Mouse (Mus musculus) macrophage (primary cell): ENCODE results near the gene Scimp. TPM values are rescaled to one million over a fixed set of nuclear protein-coding genes. Genes with fewer than 3 reads are reported as not detected.
A peak's percentile ranks its signal among the peaks of the same experiment; 100 is the strongest.

Source experiments
- H3K27ac ChIP-seq: fragments of 350-480 bp; formaldehyde crosslinking; 2 replicates; pipeline ENCODE4 v1.9.0; 2021
- H3K36me3 ChIP-seq: fragments of 350-480 bp; formaldehyde crosslinking; 2 replicates; pipeline ENCODE4 v1.9.0; 2021; ENCODE audit errors: inconsistent target
- H3K4me3 ChIP-seq: fragments of 350-480 bp; formaldehyde crosslinking; 2 replicates; pipeline ENCODE4 v1.9.0; 2021; ENCODE audit errors: inconsistent target
- H3K79me2 ChIP-seq: fragments of 350-480 bp; formaldehyde crosslinking; 2 replicates; pipeline ENCODE4 v1.9.0; 2021; ENCODE audit errors: inconsistent target
- WGBS: methylation state at CpG from one replicate; pipeline ENCODE4 v1.1.7; 2026; ENCODE audit warnings: inconsistent platforms; ENCODE audit not compliant: missing documents; 5-methylcytosine and 5-hydroxymethylcytosine counted together
- polyA plus RNA-seq: library from polyadenylated mRNA; stranded (reverse); fragments of 250-400 nt; gene quantifications from 3 replicates; pipeline ENCODE4 v1.2.4, GENCODE M21; 2018; ENCODE audit warnings: inconsistent platforms
- total RNA-seq, 78 experiments: library from RNA; depleted of rRNA; stranded (reverse); fragments of 250-400 nt; gene quantifications; 1 replicate in 9 of 78; 2 replicates in 24 of 78; 3 replicates in 43 of 78; 4 replicates in 2 of 78; pipeline ENCODE4 v1.2.4; 2018; ENCODE audit warnings: inconsistent platforms in 56 of 78

Gene Scimp
- 1 to 10 TPM in 10 of 26 experiments, under 1 TPM in 3, not detected in 13; 0.74 to 3.1 (median 1.2) TPM for total RNA-seq (2018; cell fraction: chromatin; rRNA removed)
- 10 to 100 TPM in 8 of 26 experiments, 1 to 10 TPM in 18; 1.1 to 16.8 (median 5.2) TPM for total RNA-seq (2018; cell fraction: cytosol; rRNA removed)
- 10 to 100 TPM in 4 of 26 experiments, 1 to 10 TPM in 17, under 1 TPM in 2, not detected in 3; 0.75 to 12.7 (median 3.5) TPM for total RNA-seq (2018; cell fraction: nucleus; rRNA removed)
- 1.2 to 5.3 TPM (median 2.4 TPM) in 3 replicates for polyA plus RNA-seq

DNA sequence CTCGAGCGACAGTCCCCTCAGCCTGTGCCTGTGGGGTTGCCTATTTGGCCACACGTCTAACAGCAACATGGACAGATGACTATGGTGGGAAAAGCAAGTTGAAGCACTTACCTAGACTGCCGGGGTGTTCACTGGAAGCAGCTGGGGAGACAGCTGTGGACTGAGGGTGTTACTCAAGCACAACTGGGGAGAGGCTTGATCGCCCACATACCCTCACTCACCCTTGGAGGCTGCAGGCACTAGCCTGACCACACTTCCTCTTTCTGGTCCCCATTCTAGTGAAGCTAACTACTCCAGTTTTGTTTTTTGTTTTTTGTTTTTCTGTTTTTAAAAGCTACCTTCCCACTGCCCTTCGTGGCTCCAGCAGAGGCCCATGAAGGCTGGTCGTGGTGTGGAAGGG lies at the start of gene Scimp:
Gene Scimp (minus strand): TSS at position 222 of the 400 bp plus-strand sequence.
- no peak within 1 kb of the TSS for H3K4me3 ChIP-seq
- WGBS, result 19% methylated on average over 7 of the region's 7 CpGs
- no peaks in the 10 kb centered on the region for H3K36me3 ChIP-seq
- peak within 1 kb of the TSS; percentile 73 for H3K27ac ChIP-seq
- no peaks in the 10 kb centered on the region for H3K79me2 ChIP-seq

DNA sequence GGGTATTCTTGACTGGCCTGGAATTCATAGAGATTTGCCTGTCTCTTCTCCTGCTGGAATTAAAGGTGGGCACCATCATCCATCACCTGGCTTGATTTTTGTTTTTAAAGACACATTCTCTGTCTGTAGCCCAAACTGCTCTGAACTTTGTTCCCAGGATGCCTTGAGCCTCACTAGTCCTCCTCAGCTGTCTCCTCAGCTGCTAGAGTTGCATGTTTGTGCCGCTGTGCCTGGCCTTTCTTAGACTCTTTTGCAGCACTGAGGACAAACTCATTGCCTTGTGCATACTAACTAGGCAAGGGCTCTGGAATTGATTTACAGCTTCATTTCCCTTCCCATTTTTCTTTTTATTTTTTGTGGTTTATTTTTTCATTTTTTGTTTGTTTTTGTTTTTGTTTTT lies 48.0 kb upstream of the Scimp start:
- Histone ChIP-seq H3K79me2 (peaks cover 100% of the 10 kb centered on the region), H3K36me3 (no peaks in the 10 kb centered on the region), H3K4me3 (no peak overlapping the region), H3K27ac (no peak overlapping the region)
- WGBS, result 94% methylated on average over 1 of the region's 1 CpGs

DNA sequence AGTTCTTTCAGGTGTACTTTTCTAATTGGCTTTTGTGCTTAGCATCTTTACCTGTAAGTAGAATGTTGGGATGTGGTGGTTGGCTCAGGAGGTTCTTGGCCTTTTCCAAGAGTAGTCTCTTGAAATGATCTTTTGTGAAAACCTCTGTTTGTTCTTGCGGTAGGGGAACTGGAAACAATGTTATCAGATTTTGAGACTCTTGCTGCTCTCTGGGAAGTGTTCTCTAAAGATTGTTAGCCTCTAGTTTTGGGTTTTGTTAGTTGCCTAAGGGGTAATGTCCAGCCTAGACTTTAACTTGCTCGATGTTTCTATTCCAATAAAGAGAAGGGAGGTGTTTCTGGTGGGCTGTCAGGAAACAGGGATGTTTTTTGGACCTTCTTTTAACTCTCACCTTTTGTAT lies 33.6 kb upstream of the Scimp start:
- H3K79me2 ChIP-seq, result peaks cover 66% of the 10 kb centered on the region
- WGBS, result 12% methylated on average over 2 of the region's 2 CpGs
- peak overlapping the region; percentile 70 for H3K4me3 ChIP-seq
- H3K36me3 ChIP-seq, result no peaks in the 10 kb centered on the region
- H3K27ac ChIP-seq, result peak overlapping the region; percentile 61

DNA sequence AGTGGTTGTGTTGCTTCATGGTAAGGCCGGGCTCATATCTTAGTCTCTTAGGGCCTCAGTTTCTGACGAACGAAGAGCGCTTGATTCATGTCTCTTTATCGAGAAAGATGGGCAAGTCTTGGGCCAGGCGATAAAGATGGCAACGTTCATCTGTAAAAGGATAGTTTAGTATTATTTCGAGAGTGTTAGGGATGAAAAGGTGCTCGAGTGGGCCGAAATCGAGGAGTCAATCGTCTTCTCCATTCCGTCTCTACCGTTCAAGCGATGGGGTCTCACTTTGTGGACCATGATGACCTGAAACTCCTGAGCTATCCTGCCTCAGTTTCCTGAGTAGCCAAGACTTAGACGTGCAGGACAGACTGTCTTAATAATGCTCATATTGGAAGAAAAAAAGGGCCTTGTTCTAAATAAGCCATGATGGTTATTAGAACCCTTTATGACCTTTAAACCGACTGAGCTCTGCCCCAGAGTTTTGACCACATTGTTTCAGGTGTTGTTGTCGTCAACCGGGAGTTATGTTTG lies 33.1 kb upstream of the Scimp start:
- Histone ChIP-seq H3K36me3 (no peaks in the 10 kb centered on the region), H3K27ac (peak overlapping the region; percentile 61), H3K79me2 (peaks cover 61% of the 10 kb centered on the region), H3K4me3 (peak overlapping the region; percentile 70)
- 10% methylated on average over 19 of the region's 19 CpGs for WGBS

DNA sequence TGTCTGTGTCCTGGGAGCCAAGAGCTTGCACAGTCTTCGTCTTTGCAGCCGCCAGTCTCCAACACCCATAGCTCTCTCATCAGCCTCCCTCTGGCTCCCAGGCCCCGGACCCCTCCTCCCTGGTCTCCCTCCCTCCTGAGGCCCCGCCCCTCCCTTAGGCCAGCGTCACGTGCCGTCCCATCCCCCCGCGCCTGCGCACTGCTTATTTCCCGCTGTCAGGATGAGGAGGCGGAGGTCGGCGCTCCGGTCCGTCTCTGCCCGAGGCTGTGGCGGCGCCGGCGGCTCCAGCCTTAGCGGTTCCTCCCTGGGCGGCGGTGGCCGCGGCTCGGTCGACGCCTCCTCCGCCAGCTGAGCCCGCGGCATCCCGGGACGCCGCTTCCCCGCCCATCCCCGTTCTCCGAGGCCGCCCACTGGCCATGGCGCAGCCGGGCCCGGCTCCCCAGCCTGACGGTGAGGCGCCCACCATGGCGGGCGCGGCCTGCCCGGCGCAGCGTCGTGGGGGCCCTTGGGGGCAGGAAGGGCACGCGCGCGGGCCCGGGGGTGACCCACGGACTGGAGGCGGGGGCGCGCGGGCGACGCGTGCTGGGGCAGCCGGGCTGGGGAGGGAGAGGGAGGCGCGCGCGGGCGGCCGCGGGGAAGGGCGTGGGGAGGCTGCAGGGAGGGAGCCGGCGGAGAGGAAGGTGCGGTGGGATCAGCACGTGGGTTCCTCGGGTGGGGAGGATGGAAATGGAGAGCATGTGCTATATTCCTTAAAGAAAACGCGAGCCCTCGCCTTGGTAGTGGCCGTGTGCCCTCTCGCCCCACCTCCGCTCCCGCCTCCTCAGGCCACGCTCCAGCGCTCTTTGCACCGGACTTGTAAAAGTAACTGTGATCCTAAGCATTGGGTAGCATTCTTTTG lies 32.4 kb upstream of the Scimp start, which contains the start of gene Rabep1:
Gene Rabep1 (plus strand): TSS at position 220 of the 898 bp plus-strand sequence.
- WGBS, result under 1% methylated on average over 72 of the region's 88 CpGs
- H3K27ac ChIP-seq, result peak within 1 kb of the TSS; percentile 61
- peak within 1 kb of the TSS; percentile 70 for H3K4me3 ChIP-seq
- H3K36me3 ChIP-seq, result no peaks in the 10 kb centered on the region
- peaks cover 54% of the 10 kb centered on the region for H3K79me2 ChIP-seq

DNA sequence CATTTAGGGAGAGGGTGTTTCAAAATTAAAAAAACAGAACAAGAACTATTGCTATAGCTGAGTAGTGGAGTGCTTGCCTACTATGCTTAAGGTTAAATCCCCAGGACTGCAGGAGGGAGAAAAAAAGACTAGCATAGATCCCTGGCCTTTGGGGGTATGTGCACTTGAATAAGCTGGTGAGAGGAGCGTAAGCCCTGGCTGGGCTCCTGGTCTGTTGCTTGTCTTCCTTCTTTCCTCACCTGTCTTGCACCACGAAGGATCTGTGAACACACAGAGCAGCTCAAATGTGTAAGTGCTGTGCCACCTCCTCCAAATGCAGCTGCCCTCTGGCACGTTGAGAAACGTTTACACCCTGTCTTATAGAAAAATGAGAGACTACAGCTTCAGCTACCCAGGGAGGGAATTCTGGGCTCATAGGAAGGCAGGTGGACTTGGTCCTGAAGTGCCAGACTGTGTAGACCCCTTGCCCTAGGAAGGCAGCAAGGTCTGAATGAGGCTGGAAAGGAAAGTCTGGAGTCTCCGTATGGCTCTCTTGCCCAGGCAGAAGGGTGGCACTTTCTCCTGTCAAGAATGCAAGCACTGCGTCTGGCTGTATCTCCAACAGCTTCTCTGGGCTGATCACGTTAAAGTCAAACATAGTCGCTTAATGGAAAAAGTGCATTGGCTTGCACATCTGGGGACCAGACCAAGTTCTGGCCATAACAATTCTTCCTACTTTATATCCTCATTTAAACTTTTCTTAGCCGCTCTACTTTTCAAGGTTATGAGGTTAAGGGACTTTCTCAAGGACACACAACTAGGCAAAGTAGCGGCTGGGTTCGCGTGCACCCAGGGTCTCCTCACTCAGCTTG lies 31.5 kb upstream of the Scimp start:
- Histone ChIP-seq H3K36me3 (no peaks in the 10 kb centered on the region), H3K79me2 (peaks cover 45% of the 10 kb centered on the region), H3K27ac (peak overlapping the region; percentile 55), H3K4me3 (peak overlapping the region; percentile 29; the same call in 1 of the 2 replicates)
- WGBS, result 48% methylated on average over 12 of the region's 12 CpGs

GRCm38 (mm10) chr11:70842983-70843382 lies 30.6 kb upstream of the Scimp start:
- Histone ChIP-seq H3K36me3 (no peaks in the 10 kb centered on the region), H3K4me3 (no peak overlapping the region), H3K27ac (no peak overlapping the region), H3K79me2 (peaks cover 35% of the 10 kb centered on the region)
- WGBS, result 90% methylated on average over 4 of the region's 4 CpGs

GRCm38 (mm10) chr11:70838610-70839009 lies 26.2 kb upstream of the Scimp start:
- no peaks in the 10 kb centered on the region for H3K79me2 ChIP-seq
- H3K4me3 ChIP-seq, result no peak overlapping the region
- H3K27ac ChIP-seq, result no peak overlapping the region
- no peaks in the 10 kb centered on the region for H3K36me3 ChIP-seq
- 100% methylated on average over 2 of the region's 2 CpGs for WGBS

DNA sequence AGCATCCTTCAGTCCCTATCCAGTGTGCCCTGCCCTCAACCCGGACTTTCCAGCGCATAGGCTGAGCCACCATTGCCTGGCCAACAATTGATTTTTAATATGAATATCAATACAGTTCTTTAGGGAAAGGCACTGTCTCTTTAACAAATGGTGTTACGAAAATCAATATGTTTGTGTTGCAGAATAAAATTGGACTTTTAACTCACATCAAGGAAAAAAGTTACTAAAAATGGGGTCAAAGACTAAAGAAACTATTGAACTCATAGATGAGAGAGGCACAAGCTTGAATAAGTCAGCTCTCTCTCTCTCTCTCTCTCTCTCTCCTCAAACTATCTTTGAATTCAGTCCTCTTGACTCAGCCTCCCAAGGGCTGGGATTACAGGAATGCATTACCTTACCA lies 24.6 kb upstream of the Scimp start:
- Histone ChIP-seq H3K4me3 (no peak overlapping the region), H3K79me2 (no peaks in the 10 kb centered on the region), H3K27ac (no peak overlapping the region), H3K36me3 (no peaks in the 10 kb centered on the region)
- whole genome bisulfite sequencing, result 95% methylated on average over 3 of the region's 3 CpGs

- WGBS, result 80% methylated on average over 6 of the region's 6 CpGs
- Histone ChIP-seq H3K4me3 (no peak overlapping the region), H3K36me3 (no peaks in the 10 kb centered on the region), H3K27ac (no peak overlapping the region), H3K79me2 (no peaks in the 10 kb centered on the region)
These were observed 23.0 kb upstream of the Scimp start for GRCm38 (mm10) chr11:70835381-70835831.

DNA sequence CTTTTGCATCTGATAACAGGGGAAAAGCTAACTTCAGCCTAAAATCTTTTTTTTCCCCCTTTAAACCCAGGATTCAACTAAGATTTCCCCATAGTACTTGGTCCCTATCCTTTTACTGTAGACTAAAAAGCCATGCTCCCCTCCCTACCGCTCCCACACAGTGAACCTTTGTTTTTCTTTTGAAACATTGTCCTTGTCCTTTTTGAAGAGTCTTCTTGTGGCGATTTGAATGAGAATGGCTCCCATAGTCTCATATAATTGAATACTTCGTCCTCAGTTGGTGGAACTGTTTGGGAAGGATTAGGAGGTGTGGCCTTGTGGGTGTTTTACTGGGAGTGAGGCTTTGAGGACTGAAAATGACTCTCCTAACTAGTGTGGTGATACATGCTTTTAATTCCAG lies 21.4 kb upstream of the Scimp start:
- H3K27ac ChIP-seq, result no peak overlapping the region
- no peaks in the 10 kb centered on the region for H3K36me3 ChIP-seq
- H3K79me2 ChIP-seq, result no peaks in the 10 kb centered on the region
- WGBS, result 91% methylated on average over 3 of the region's 3 CpGs
- H3K4me3 ChIP-seq, result no peak overlapping the region

DNA sequence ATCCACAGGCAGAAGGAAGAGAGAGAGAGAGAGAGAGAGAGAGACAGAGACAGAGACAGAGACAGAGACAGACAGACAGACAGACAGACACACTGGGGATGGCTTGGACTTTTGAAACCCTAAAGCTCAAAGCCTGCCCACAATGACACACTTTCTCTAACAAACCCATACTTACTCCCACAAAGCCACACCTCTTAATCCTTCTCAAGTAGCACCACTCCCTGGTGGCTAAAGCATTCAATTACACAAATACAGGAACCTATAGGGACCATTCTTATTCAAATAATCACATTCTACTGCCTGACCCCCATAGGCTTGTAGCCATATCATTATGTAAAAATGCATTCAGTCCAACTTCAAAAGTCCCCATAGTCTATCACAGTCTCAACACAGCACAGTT lies 21.0 kb upstream of the Scimp start:
- H3K4me3 ChIP-seq, result no peak overlapping the region
- no peaks in the 10 kb centered on the region for H3K79me2 ChIP-seq
- no peak overlapping the region for H3K27ac ChIP-seq
- H3K36me3 ChIP-seq, result no peaks in the 10 kb centered on the region

DNA sequence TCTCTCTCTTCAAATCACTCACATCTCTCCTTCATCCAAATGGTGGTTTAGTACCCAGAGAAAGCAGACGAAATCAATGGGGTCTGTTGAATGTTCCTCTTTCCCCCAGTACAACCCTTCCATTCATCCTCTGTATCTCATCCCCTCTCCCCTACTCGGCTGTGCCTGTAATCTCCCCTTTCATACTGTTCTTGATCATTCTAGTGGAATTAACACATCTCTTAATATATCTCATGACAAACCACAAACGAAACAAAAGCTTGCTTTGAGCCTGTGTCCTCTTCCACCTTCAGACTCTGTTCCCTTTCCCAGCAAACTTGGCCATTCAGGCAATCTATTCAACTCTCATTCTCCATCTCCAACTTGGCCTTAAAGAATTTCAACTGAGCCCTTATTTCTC lies 18.8 kb upstream of the Scimp start:
- no peak overlapping the region for H3K4me3 ChIP-seq
- whole genome bisulfite sequencing, result 66% methylated on average over 3 of the region's 3 CpGs
- H3K27ac ChIP-seq, result no peak overlapping the region
- no peaks in the 10 kb centered on the region for H3K36me3 ChIP-seq
- no peaks in the 10 kb centered on the region for H3K79me2 ChIP-seq

GRCm38 (mm10) chr11:70828975-70829615 lies 16.7 kb upstream of the Scimp start:
- Histone ChIP-seq H3K4me3 (no peak overlapping the region), H3K79me2 (no peaks in the 10 kb centered on the region), H3K36me3 (no peaks in the 10 kb centered on the region), H3K27ac (no peak overlapping the region)
- 48% methylated on average over 11 of the region's 11 CpGs for WGBS
